Mouse (Mus musculus) frontal cortex, postnatal 25 days (tissue): Measurements from ENCODE around the gene Ttc7b.
A peak's percentile ranks its signal among the peaks of the same experiment; 100 is the strongest.

Source experiments
- DNase-seq, 2 experiments: peaks; one replicate each; pipeline ENCODE4 v3.0.0; 2022; ENCODE audit warnings: low spot score in 2 of 2

Ttc7b gene

GRCm38 (mm10) chr12:100276607-100277533 is 243.8 kb downstream of the Ttc7b start:
- peak; percentile 46 to 59 for DNase-seq

GRCm38 (mm10) chr12:100275850-100276249 is 244.8 kb downstream of the Ttc7b start:
- no peak for DNase-seq

GRCm38 (mm10) chr12:100273033-100273432 is 247.6 kb downstream of the Ttc7b start:
- no peak for DNase-seq

GRCm38 (mm10) chr12:100269967-100270662 is 250.5 kb downstream of the Ttc7b start:
- no peak for DNase-seq

- no peak for DNase-seq
These were observed 252.6 kb downstream of the Ttc7b start for GRCm38 (mm10) chr12:100268011-100268410.

GRCm38 (mm10) chr12:100265546-100266309 is 254.9 kb downstream of the Ttc7b start:
- DNase-seq: peak; percentile 75 to 89

- no peak for DNase-seq
These were observed 255.7 kb downstream of the Ttc7b start for GRCm38 (mm10) chr12:100264941-100265340.

- no peak for DNase-seq
These were observed 257.8 kb downstream of the Ttc7b start for GRCm38 (mm10) chr12:100262846-100263245.

GRCm38 (mm10) chr12:100261761-100262160 is 258.9 kb downstream of the Ttc7b start:
- DNase-seq: no peak

- DNase-seq: no peak
These were observed 260.5 kb downstream of the Ttc7b start for GRCm38 (mm10) chr12:100260151-100260550.

- no peak for DNase-seq
These were observed 262.8 kb downstream of the Ttc7b start for GRCm38 (mm10) chr12:100257779-100258178.

GRCm38 (mm10) chr12:100255441-100255949 is 265.1 kb downstream of the Ttc7b start:
- DNase-seq: no peak

GRCm38 (mm10) chr12:100254471-100254870 is 266.2 kb downstream of the Ttc7b start:
- no peak for DNase-seq
